Mouse (Mus musculus) MEL (cell line): ENCODE measurements around the gene Col9a2.

ENCODE experiments used
- CHD2 ChIP-seq: IDR thresholded peaks from 2 replicates; pipeline ENCODE4 v1.6.1; 2011; ENCODE audit warnings: low read length, improper control_type of control experiment
- CTCF ChIP-seq, 3 experiments: IDR thresholded peaks in 2 of 3; conservative IDR thresholded peaks in 1 of 3; 2 replicates each; pipeline ENCODE4 v1.5.1; 2011 to 2012; ENCODE audit warnings: low read length in 3 of 3, low read depth in 2 of 3, mild to moderate bottlenecking in 2 of 3, improper control_type of control experiment in 1 of 3, inconsistent platforms in 1 of 3, mixed read lengths in 1 of 3, moderate library complexity in 1 of 3; ENCODE audit not compliant: control insufficient read depth in 1 of 3, insufficient read depth in 1 of 3, poor library complexity in 1 of 3, severe bottlenecking in 1 of 3
- GATA1 ChIP-seq: IDR thresholded peaks from 2 replicates; pipeline ENCODE4 v1.6.1; 2011; ENCODE audit warnings: low read depth, low read length, improper control_type of control experiment
- MAX ChIP-seq: IDR thresholded peaks from 2 replicates; pipeline ENCODE4 v1.6.1; 2011; ENCODE audit warnings: low read length, improper control_type of control experiment
- RCOR1 ChIP-seq: IDR thresholded peaks from 2 replicates; pipeline ENCODE4 v1.6.1; 2012; ENCODE audit warnings: low read depth, mild to moderate bottlenecking, inconsistent platforms, low read length, improper control_type of control experiment
- ZKSCAN1 ChIP-seq: IDR thresholded peaks from 2 replicates; pipeline ENCODE4 v1.6.1; 2012; ENCODE audit warnings: low read depth, mild to moderate bottlenecking, inconsistent platforms, low read length, improper control_type of control experiment, moderate library complexity

DNA sequence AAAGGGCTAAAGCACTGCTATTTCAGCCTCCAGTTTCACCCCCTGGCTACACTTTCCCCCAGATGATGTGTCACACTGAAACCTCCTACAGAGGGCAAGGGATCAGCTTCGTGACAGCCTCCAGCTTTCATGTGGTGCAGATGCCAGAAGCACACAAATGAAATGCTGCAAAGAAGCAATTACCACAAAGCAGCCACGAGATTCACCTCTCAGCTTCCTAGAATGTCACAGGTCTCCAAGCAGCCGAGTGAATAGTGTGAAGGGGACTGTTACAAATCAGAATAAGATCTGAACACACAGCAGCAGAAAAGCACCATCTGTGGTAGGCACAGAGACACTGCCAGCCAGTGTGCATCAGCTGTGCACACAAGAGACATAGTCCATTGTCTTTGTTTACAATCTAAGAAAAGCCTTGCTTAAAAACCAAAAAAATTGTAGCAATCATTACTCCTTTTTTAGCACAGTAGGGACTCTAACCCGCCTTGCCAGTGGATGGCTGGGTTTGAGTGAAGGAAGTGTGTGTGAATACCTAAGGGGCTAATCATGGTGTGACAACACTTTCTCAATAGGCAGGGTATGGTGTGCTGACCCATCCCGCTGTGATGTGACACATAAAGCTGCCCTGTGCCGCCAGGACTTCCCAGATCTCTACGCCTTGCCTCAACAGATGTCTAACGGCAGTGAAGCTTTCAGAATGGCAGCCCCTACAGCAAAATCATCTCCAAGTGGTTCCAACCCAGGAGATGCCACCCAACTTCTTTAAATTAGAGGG, 36.6 kb upstream of the Col9a2 start:
- TF ChIP-seq CTCF (IDR thresholded peaks at IDR 0.05 in 2 of 3, conservative IDR thresholded peaks at IDR 0.05 in 1 of 3; ENCODE audit: control insufficient read depth in 1 of 3, insufficient read depth in 1 of 3, low read depth in 2 of 3, low read length in 3 of 3, poor library complexity in 1 of 3, severe bottlenecking in 1 of 3) (no peak), RCOR1 (no peak), CHD2 (no peak), GATA1 (no peak), ZKSCAN1 (no peak), MAX (no peak)
